Mouse (Mus musculus) left cerebral cortex, postnatal 25 days (tissue): ENCODE data around the gene Pramel3. TPM values are rescaled to one million over a fixed set of nuclear protein-coding genes. Genes with fewer than 3 reads are reported as not detected.
"Not testable (repeated sequence)": the region's sequence is repeated elsewhere in the genome, so short reads cannot be mapped to it uniquely, and the experiment has no call there.

ENCODE experiments used
- DNase-seq, 2 experiments: peaks; one replicate each; pipeline ENCODE4 v3.0.0; 2022; ENCODE audit warnings: low spot score in 2 of 2, mixed read lengths in 1 of 2
- intact Hi-C: fragments of 180-260 bp; cut with DNase I; formaldehyde crosslinking; loops from one replicate; pipeline ENCODE4 v1.15.1; 2025
- total RNA-seq, 2 experiments: library from RNA; stranded (reverse); gene quantifications; 2 replicates each; pipeline ENCODE4 v1.2.3; 2021

The Pramel3 gene
- total RNA-seq, result not detected

DNA sequence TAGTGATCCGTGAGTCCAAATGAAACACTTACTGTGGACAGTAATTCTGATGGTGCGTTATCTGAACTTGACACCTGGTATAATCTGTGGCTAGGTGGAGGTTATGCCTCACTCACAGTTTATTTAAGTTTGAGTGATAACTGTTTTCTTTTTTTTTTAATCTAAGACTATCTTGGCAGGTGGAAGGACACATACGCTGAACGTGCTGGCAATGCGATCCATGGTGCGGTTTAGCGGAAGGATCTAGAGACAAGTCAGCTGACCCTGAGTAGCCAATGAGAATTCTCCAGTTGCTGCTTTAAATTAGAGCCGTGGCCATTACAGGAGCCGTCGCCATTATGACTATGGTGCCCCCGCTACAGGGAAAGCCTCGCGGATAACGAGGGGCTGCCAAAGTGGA lies at the start of gene Pramel3:
Gene Pramel3, plus strand, starts transcription at position 301 of the 400 bp plus-strand sequence.
- intact Hi-C loops, DNase-seq: not testable (repeated sequence)

DNA sequence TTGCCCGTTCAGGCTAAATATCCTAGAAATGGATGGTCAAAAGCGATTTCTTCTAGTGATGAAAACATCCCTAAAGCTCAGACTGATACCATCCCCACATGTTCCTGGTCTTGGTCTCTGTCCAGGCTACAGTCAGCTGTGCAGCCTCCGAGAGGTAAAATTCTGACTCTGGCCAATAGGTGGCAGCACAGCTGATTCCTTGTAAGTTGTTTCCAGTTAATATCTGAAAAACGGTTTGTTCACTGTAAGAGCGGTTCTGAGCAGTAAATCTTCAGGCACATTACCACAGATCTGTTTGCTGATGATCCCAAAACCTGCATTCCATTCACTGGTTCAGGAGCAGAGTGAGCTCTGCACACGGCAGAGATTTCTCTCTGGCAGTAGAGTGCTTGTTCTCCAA lies 58.6 kb downstream of the Pramel3 start:
- DNase-seq, intact Hi-C loops: not testable (repeated sequence)

DNA sequence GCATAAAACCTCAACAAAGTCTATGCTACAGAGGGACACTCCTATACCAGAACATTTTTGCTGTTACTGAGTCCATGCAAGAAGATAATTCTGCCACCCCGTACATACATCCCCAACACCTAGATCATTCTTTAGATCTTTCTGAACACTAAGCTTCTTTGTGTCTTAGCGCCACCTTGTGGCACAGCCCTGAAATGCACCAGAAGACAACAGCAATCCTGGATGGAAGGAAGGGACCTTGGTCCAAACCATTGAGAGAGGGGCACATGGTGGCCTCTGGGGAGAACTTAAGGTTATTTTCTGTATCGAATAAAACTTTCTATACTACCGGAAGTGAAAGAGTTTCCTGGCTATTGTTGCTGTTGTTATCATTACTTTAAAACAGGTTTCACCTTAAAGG lies 59.8 kb downstream of the Pramel3 start:
- DNase-seq, intact Hi-C loops: not testable (repeated sequence)

Other genes with a start within 250 kb of the Pramel3 start
- not detected for gene Gm15023, start 124.7 kb upstream of the Pramel3 start, total RNA-seq
- 100 to 1,000 TPM in 1 of 2 experiments, 10 to 100 TPM in 1; 83.8 to 106 TPM for gene Tceal6, start 91.6 kb upstream of the Pramel3 start, total RNA-seq
- not detected for gene Gm5128, start 71.0 kb downstream of the Pramel3 start, total RNA-seq
- gene Gm7903, start 131.5 kb downstream of the Pramel3 start, total RNA-seq, result not detected
- not detected for gene AV320801, start 192.3 kb downstream of the Pramel3 start, total RNA-seq